Mouse (Mus musculus) embryonic facial prominence, embryonic 12.5 days (tissue): Measurements from ENCODE around the gene 9930021J03Rik. TPM values are rescaled to one million over a fixed set of nuclear protein-coding genes. Genes with fewer than 3 reads are reported as not detected.
A peak's percentile ranks its signal among the peaks of the same experiment; 100 is the strongest.

Source experiments
- ATAC-seq: fragments of 200-750 bp; cut with Nextera tagmentation; 2 replicates; pipeline ENCODE4 v1.8.0; 2017; ENCODE audit not compliant: insufficient number of reproducible peaks, insufficient read depth, low FRiP score, low TSS enrichment
- H3K27ac ChIP-seq: fragments of 300-500 bp; sonication (generic); 2 replicates; pipeline ENCODE4 v1.5.1; 2016; ENCODE audit warnings: mild to moderate bottlenecking
- H3K27me3 ChIP-seq: fragments of 300-500 bp; sonication (generic); 2 replicates; pipeline ENCODE4 v1.6.1; 2016; ENCODE audit warnings: mild to moderate bottlenecking, moderate library complexity
- H3K36me3 ChIP-seq: fragments of 300-500 bp; sonication (generic); 2 replicates; pipeline ENCODE4 v1.6.1; 2016; ENCODE audit warnings: mild to moderate bottlenecking
- H3K4me1 ChIP-seq: fragments of 300-500 bp; sonication (generic); 2 replicates; pipeline ENCODE4 v1.6.1; 2016
- H3K4me2 ChIP-seq: fragments of 300-500 bp; sonication (generic); replicated peaks from 2 replicates; pipeline ENCODE4 v1.6.1; 2016; ENCODE audit warnings: mild to moderate bottlenecking, moderate library complexity
- H3K4me3 ChIP-seq: fragments of 300-500 bp; sonication (generic); 2 replicates; pipeline ENCODE4 v1.5.1; 2016; ENCODE audit warnings: mild to moderate bottlenecking
- H3K9ac ChIP-seq: fragments of 300-500 bp; sonication (generic); 2 replicates; pipeline ENCODE4 v1.6.1; 2016; ENCODE audit warnings: mild to moderate bottlenecking, moderate library complexity
- H3K9me3 ChIP-seq: fragments of 300-500 bp; sonication (generic); 2 replicates; pipeline ENCODE4 v1.6.1; 2016; ENCODE audit warnings: mild to moderate bottlenecking, moderate library complexity
- WGBS: fragments of 180-500 bp; shearing (Covaris S2); methylation state at CpG from one replicate; pipeline ENCODE4 v1.1.7; 2016; 5-methylcytosine and 5-hydroxymethylcytosine counted together
- polyA plus RNA-seq: library from polyadenylated mRNA; unstranded; fragments of >200 nt; fragmentation: Nextera tagmentation; extraction: Ambion mirVana; gene quantifications from 2 replicates; pipeline ENCODE4 v1.2.1, GENCODE M21; 2016

The 9930021J03Rik gene
- polyA plus RNA-seq, result 8.4 TPM in 2 replicates

DNA sequence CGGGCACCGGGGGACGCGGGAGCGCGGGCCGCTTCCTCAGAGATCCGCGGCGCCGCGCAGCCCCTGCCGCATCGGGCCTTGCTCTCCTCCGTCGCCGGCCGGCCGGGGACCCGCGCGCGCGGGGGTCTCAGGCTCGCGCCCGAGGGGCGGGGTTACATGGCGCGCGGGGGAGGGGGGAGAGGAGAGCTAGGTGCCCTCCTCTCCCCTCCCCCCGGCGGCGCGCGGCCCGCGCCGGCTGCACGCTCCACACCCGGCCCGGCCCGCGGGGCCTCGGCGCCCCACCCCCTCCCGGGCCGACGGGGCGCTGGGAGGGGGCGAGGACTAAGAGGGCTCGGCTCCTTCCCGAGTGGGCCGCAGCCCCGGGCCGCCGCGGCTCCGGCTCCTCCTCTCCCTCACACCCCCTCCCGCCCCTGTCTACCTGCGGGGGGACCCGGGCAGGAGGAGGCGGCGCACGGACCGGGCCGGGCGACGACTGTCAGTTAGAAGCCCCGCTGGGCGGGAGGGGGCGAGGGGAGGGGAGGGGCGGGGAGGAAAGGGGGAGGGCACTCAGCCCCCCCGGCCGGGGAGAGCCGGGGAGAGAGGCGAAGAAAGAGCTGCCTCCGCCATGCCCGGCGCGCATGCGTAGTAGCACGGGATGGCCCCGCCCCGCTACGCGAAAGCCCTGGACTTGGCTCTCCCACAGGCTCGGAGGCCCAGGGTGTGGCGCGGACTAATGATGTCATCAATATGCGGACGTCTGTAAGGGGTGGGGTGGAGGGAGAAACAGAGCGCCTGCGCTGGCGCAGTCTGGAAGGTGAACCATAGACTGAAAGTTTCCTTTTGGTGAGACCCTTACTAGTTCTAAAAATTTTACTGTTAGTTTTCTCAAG is at the start of gene 9930021J03Rik:
TSS of gene 9930021J03Rik (minus strand) at position 73 of the 869 bp plus-strand sequence.
- under 1% methylated on average over 57 of the region's 95 CpGs for WGBS
- peak within 1 kb of the TSS; percentile 74 for H3K4me2 ChIP-seq
- peaks cover 22% of the 10 kb centered on the region for H3K36me3 ChIP-seq
- H3K9me3 ChIP-seq, result no peaks in the 10 kb centered on the region
- peak within 1 kb of the TSS; percentile 94 for H3K27ac ChIP-seq
- peak within 1 kb of the TSS; percentile 99 for H3K4me3 ChIP-seq
- ATAC-seq, result peak; percentile 92
- peak within 1 kb of the TSS; percentile 91 for H3K9ac ChIP-seq
- H3K4me1 ChIP-seq, result peaks cover 11% of the 10 kb centered on the region
- no peaks in the 10 kb centered on the region for H3K27me3 ChIP-seq

DNA sequence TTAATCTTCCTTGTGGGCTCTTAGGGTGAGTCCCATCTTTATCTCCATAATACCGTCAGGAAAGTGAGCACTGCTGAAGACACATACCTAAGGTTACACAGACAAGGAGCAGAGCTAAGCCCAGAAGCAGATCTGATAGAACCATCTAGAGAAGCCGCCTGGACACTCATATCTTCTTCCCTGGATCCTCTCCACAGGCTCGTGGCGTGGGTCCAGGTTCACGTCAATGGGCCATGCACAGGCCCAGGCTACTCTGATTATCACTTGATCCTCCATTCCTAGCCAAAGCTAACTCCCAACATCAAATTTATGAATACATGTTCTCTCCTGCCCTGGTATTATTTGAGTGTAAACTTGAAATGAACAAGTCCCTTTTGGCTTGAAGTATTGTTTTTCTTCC is 47.9 kb upstream of the 9930021J03Rik start:
- H3K9me3 ChIP-seq, result no peaks in the 10 kb centered on the region
- 92% methylated on average over 5 of the region's 5 CpGs for WGBS
- no peaks in the 10 kb centered on the region for H3K36me3 ChIP-seq
- H3K9ac ChIP-seq, result no peak overlapping the region
- H3K27me3 ChIP-seq, result no peaks in the 10 kb centered on the region
- no peak overlapping the region for H3K4me2 ChIP-seq
- H3K4me1 ChIP-seq, result peaks cover 9% of the 10 kb centered on the region; the same call in 1 of the 2 replicates
- no peak for ATAC-seq
- no peak overlapping the region for H3K27ac ChIP-seq
- H3K4me3 ChIP-seq, result no peak overlapping the region

DNA sequence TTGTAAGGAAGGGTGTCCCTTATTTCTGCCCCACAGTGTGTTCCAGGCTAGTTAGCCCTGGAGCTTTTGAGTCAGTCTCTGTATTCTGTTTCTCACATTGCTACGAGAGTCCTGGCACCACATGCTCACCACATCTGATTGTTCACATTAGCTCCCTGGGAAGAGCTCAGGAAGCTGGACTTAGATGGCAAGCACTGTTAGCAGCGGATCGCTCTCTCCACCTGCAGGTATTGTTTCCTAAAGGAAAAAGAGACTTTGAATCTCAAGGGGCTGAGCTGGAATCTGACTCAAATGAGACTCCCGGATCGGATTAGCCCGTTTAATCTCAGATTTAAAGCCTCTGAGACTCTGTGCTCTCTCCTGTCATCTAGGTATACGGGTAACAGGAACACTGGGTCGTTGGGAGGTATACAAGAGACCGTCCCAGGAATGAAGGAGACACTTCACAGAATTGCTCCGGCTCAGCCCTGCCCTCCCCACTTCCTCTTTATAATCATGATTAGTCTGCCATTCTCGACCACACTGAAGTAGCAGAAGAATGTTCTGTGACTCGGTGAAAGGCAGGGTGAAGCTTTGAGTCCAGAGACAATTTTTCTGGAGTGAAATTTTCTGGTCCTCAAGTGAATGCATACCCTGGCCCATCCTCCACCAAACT is 45.4 kb upstream of the 9930021J03Rik start:
- ATAC-seq, result no peak
- H3K9ac ChIP-seq, result no peak overlapping the region
- H3K4me2 ChIP-seq, result no peak overlapping the region
- H3K27me3 ChIP-seq, result no peaks in the 10 kb centered on the region
- WGBS, result 47% methylated on average over 12 of the region's 12 CpGs
- peaks cover 9% of the 10 kb centered on the region; the same call in 1 of the 2 replicates for H3K4me1 ChIP-seq
- no peaks in the 10 kb centered on the region for H3K36me3 ChIP-seq
- no peak overlapping the region for H3K4me3 ChIP-seq
- no peak overlapping the region for H3K27ac ChIP-seq
- no peaks in the 10 kb centered on the region for H3K9me3 ChIP-seq

DNA sequence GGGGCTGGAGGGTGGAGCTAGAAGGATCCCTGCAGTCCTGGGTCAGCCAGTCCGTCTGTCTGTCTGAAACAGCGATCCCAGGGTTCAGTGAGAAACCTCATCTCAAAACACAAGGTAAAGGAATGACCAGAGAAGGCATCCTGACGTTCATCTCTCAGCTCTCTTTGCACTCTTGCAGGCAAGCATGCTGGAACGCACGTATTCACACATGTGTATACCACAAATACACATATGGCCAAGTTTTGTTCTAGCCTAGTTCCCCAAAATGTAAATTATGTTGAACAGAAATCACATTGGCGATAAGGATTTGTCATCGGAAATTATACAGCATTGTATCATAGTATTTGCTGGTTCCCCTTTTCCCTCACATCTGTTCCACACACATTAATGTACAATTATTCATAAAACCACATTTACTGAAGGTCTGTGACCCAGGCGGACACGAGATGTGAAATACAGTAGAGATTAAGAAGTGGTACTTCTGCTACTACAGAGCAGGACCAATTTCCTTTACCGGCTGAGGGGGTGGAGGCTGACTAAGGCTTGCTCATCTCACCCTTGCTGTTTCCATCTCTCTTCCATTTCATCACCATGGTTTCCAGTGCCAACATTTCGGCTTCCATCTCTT is 44.2 kb upstream of the 9930021J03Rik start:
- 87% methylated on average over 11 of the region's 11 CpGs for WGBS
- Histone ChIP-seq H3K27me3 (no peaks in the 10 kb centered on the region), H3K4me1 (peaks cover 9% of the 10 kb centered on the region; the same call in 1 of the 2 replicates), H3K9ac (no peak overlapping the region), H3K4me3 (no peak overlapping the region), H3K36me3 (no peaks in the 10 kb centered on the region), H3K4me2 (no peak overlapping the region), H3K27ac (no peak overlapping the region), H3K9me3 (no peaks in the 10 kb centered on the region)
- no peak for ATAC-seq

DNA sequence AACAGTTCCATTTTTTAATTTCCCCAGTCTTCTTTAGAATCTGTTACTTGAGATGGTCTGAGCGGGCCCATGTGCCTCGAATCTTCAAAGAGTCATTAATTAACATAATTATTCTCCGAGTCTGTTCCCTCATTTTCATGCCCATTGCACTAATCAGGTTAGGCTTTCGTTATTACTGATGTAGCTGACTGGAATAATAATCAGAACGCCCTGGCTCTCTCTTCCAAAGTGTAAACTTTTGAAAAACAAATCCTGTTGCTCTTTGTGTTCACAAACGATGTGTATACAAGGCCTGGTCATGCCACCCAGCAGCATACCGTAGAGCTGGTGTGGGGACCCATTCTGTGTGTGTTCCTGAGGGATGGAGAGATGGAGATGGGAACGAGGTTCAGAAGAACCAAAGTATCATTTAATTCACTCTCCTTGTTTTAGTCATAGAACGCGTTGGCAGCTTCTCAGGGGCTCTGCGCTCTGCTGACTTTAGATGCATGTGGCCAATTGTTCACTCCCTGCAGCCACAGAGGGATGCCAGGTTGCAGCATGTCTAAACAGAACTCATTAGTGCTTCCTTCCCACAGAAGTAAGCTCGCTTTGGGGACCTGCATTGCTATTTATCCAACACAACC is 38.4 kb upstream of the 9930021J03Rik start:
- Histone ChIP-seq H3K9me3 (no peaks in the 10 kb centered on the region), H3K4me3 (no peak overlapping the region), H3K9ac (no peak overlapping the region), H3K4me2 (no peak overlapping the region), H3K36me3 (no peaks in the 10 kb centered on the region), H3K27me3 (no peaks in the 10 kb centered on the region), H3K4me1 (peaks cover 9% of the 10 kb centered on the region; the same call in 1 of the 2 replicates), H3K27ac (peak overlapping the region; percentile 59)
- 51% methylated on average over 12 of the region's 12 CpGs for WGBS
- no peak for ATAC-seq

DNA sequence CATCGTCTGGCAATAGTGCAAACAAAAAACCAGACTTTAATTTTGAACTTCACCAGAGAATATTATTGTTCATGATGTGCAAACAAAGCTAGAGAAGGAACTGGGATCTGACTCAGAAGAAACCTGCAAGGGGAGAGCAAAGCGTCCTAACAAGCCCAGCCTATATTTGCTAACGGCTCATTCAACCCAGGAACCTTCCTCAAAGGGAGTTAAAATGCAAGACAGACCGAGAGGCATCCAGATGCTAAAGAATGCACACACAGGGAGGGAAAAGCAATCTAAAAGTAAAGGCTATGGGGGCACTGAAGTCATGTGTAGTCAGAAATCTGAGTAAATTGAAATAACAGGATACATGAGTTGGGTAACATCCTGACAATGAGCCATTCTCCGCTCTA is 37.8 kb upstream of the 9930021J03Rik start:
- H3K9ac ChIP-seq, result no peak overlapping the region
- H3K27ac ChIP-seq, result peak overlapping the region; percentile 59
- H3K36me3 ChIP-seq, result no peaks in the 10 kb centered on the region
- no peak for ATAC-seq
- no peaks in the 10 kb centered on the region for H3K9me3 ChIP-seq
- 35% methylated on average over 5 of the region's 5 CpGs for WGBS
- peaks cover 9% of the 10 kb centered on the region; the same call in 1 of the 2 replicates for H3K4me1 ChIP-seq
- no peaks in the 10 kb centered on the region for H3K27me3 ChIP-seq
- no peak overlapping the region for H3K4me2 ChIP-seq
- no peak overlapping the region for H3K4me3 ChIP-seq

DNA sequence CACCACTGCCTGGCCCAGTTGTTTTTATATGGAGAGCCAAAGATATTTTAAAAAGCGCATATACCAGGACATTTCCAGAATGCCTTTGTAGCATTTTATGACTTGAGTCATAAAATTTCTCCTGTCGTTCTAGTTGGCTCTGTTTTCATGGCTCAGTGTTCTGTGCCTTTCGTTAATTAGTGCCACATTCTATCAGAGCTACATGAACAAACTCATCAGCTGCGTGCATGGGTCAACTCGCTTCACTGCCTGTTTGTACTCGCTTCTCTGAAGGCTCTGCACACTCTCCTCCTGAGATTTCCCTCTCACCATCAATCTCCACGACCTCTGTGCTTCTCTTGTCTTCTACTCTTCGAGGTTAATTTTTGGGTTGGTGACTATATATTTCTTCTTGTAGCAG is 37.2 kb upstream of the 9930021J03Rik start:
- Histone ChIP-seq H3K9me3 (no peaks in the 10 kb centered on the region), H3K4me3 (no peak overlapping the region), H3K27me3 (no peaks in the 10 kb centered on the region), H3K36me3 (no peaks in the 10 kb centered on the region), H3K9ac (no peak overlapping the region), H3K4me1 (peaks cover 9% of the 10 kb centered on the region; the same call in 1 of the 2 replicates), H3K27ac (no peak overlapping the region), H3K4me2 (no peak overlapping the region)
- 74% methylated on average over 8 of the region's 8 CpGs for WGBS
- no peak for ATAC-seq

DNA sequence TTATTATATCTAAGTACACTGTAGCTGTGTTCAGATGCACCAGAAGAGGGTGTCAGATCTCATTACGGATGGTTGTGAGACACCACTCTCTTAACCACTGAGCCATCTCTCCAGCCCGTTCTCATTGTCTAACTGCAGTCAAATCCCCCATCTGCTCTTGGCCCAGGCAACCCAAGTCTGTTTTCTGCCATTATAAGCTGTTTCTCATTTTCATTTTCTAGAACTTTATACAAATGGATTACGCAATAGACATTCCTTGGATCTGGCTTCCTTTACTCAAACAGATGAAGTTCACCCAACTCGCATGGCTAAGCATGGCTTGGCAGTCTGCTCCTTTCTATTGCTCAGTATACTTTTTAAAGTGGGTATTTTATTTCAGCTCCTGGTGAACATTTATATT is 34.9 kb upstream of the 9930021J03Rik start:
- no peak overlapping the region for H3K4me2 ChIP-seq
- H3K9ac ChIP-seq, result no peak overlapping the region
- H3K27me3 ChIP-seq, result no peaks in the 10 kb centered on the region
- no peak overlapping the region for H3K4me3 ChIP-seq
- H3K4me1 ChIP-seq, result peaks cover 9% of the 10 kb centered on the region; the same call in 1 of the 2 replicates
- no peak for ATAC-seq
- WGBS, result 82% methylated on average over 4 of the region's 4 CpGs
- H3K36me3 ChIP-seq, result no peaks in the 10 kb centered on the region
- no peak overlapping the region for H3K27ac ChIP-seq
- H3K9me3 ChIP-seq, result no peaks in the 10 kb centered on the region

DNA sequence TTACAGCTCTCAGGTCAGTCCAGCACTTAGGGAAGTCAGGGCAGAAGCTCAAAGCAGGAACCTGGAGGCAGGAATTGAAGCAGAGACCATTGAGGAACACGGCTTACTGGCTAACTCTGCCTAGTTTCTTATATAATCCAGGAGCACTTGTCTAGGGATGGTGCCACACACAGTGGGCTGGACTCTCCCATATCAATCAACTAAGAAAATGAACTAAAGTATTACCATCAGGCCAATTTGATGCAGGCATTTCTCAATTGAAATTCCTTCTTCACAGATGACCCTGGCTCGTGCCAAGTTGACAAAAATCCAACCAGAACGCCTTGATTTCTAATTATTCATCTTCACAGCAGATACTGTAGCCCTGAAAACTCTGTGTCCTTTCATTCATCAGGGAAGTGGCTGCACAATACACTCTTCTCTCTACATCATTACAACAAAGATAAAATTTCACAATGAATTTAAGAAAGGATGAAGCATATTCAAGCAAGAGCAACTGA is 32.9 kb upstream of the 9930021J03Rik start:
- no peaks in the 10 kb centered on the region for H3K27me3 ChIP-seq
- no peaks in the 10 kb centered on the region for H3K36me3 ChIP-seq
- H3K9me3 ChIP-seq, result no peaks in the 10 kb centered on the region
- no peak overlapping the region for H3K4me2 ChIP-seq
- H3K4me3 ChIP-seq, result no peak overlapping the region
- no peak overlapping the region for H3K27ac ChIP-seq
- H3K4me1 ChIP-seq, result 0 out of 2 replicates have a peak, but pooled peaks cover 3% of the 10 kb centered on the region
- no peak for ATAC-seq
- H3K9ac ChIP-seq, result no peak overlapping the region
- 80% methylated on average over 3 of the region's 3 CpGs for WGBS

DNA sequence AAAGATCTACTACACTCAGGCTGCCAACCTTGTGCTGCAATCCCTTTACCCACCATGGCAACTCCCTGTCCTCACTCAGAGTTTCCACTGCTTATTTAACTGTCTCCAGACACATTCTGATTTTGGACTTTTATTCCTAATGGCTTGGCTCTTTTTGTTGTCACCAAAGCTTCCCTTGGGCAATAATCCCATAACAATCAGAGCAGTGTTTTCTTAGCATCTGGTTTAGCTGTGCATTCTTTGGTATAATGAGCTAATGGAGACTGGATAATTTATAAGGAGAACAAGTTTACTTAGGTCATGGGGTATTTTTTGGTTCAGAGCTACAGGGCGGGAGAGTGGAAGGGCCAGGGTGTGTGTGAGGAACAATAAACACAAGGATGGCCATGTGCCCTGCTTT is 32.4 kb upstream of the 9930021J03Rik start:
- Histone ChIP-seq H3K4me3 (no peak overlapping the region), H3K9me3 (no peaks in the 10 kb centered on the region), H3K27ac (no peak overlapping the region), H3K36me3 (no peaks in the 10 kb centered on the region), H3K9ac (no peak overlapping the region), H3K27me3 (no peaks in the 10 kb centered on the region), H3K4me1 (no peaks in the 10 kb centered on the region), H3K4me2 (no peak overlapping the region)
- 46% methylated on average over 1 of the region's 1 CpGs for whole genome bisulfite sequencing
- ATAC-seq, result no peak

DNA sequence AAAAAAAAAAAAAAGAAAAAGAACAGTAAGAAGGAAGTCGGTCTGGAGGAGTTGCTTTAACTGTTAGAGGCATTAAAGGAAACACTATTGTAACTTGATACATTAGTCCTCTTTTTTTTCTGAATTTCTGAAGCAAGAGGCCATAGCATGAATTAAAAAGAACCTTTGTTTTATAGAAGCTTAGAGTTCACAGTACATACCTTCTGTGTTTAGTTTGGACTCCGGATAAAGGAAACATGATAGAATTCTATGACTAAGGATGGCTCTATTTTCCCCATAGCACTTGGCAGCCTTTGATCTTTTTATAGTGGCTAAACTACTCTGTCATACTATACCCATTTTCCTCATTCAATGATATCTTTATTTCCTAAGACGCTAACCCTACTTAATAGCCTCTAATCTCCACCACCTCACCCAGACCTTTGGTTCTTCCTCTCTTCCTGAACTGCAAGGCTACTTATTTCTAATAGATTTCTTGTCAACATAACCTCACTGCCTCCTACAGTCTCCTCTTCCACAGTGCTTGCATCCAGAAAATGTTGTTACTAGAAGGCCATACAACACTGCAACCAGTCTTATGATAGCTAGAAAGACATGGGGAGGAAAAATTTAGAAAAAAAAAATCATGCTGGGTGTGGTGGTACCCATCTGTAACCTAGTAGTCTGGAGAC is 29.7 kb upstream of the 9930021J03Rik start:
- Histone ChIP-seq H3K27ac (no peak overlapping the region), H3K36me3 (no peaks in the 10 kb centered on the region), H3K4me2 (no peak overlapping the region), H3K9me3 (no peaks in the 10 kb centered on the region), H3K9ac (no peak overlapping the region), H3K4me3 (no peak overlapping the region), H3K27me3 (no peaks in the 10 kb centered on the region), H3K4me1 (no peaks in the 10 kb centered on the region)
- WGBS, result 22% methylated on average over 3 of the region's 3 CpGs
- ATAC-seq, result no peak
